Mouse (Mus musculus) kidney, embryonic 15.5 days (tissue): ENCODE results near the gene Abcc12. TPM values are rescaled to one million over a fixed set of nuclear protein-coding genes. Genes with fewer than 3 reads are reported as not detected.

ENCODE experiments used
- ATAC-seq: fragments of 200-750 bp; cut with Nextera tagmentation; replicated peaks from 2 replicates; pipeline ENCODE4 v1.8.0; 2017; ENCODE audit warnings: moderate TSS enrichment; ENCODE audit not compliant: low FRiP score
- H3K27ac ChIP-seq: fragments of 300-500 bp; sonication (generic); 2 replicates; pipeline ENCODE4 v1.5.1; 2015; ENCODE audit warnings: mild to moderate bottlenecking, inconsistent platforms
- H3K27me3 ChIP-seq: fragments of 300-500 bp; sonication (generic); 2 replicates; pipeline ENCODE4 v1.6.1; 2015; ENCODE audit warnings: inconsistent platforms
- H3K36me3 ChIP-seq: fragments of 300-500 bp; sonication (generic); 2 replicates; pipeline ENCODE4 v1.6.1; 2015; ENCODE audit warnings: inconsistent platforms
- H3K4me1 ChIP-seq: fragments of 300-500 bp; sonication (generic); 2 replicates; pipeline ENCODE4 v1.6.1; 2015; ENCODE audit warnings: inconsistent platforms
- H3K4me2 ChIP-seq: fragments of 300-500 bp; sonication (generic); 2 replicates; pipeline ENCODE4 v1.6.1; 2015; ENCODE audit warnings: moderate library complexity, mild to moderate bottlenecking, inconsistent platforms
- H3K4me3 ChIP-seq: fragments of 300-500 bp; sonication (generic); replicated peaks from 2 replicates; pipeline ENCODE4 v1.5.1; 2015; ENCODE audit warnings: mild to moderate bottlenecking, inconsistent platforms
- H3K9ac ChIP-seq: fragments of 300-500 bp; sonication (generic); 2 replicates; pipeline ENCODE4 v1.6.1; 2015; ENCODE audit warnings: mild to moderate bottlenecking, inconsistent platforms
- H3K9me3 ChIP-seq: fragments of 300-500 bp; sonication (generic); replicated peaks from 2 replicates; pipeline ENCODE4 v1.6.1; 2016; ENCODE audit warnings: inconsistent platforms
- WGBS: fragments of 180-500 bp; shearing (Covaris S2); methylation state at CpG from one replicate; pipeline ENCODE4 v1.1.7; 2015; ENCODE audit warnings: mixed read lengths; 5-methylcytosine and 5-hydroxymethylcytosine counted together
- microRNA-seq: library from miRNA; unstranded; fragments of <30 nt; microRNA quantifications from one replicate; pipeline ENCODE4, GENCODE M21; 2016
- polyA plus RNA-seq: library from polyadenylated mRNA; unstranded; fragments of >200 nt; fragmentation: Nextera tagmentation; extraction: Ambion mirVana; gene quantifications from 2 replicates; pipeline ENCODE4 v1.2.1, GENCODE M21; 2015

Gene Abcc12
- polyA plus RNA-seq, 1 experiment from 2014 or later: 0.14 TPM

- no peaks in the 10 kb centered on the region for H3K9me3 ChIP-seq
- no peak overlapping the region for H3K9ac ChIP-seq
- H3K36me3 ChIP-seq: no peaks in the 10 kb centered on the region
- 86% methylated on average over 3 of the region's 3 CpGs for WGBS
- no peak overlapping the region for H3K27ac ChIP-seq
- no peak overlapping the region for H3K4me2 ChIP-seq
- H3K27me3 ChIP-seq: no peaks in the 10 kb centered on the region
- H3K4me1 ChIP-seq: no peaks in the 10 kb centered on the region
- no peak overlapping the region for H3K4me3 ChIP-seq
- ATAC-seq: no peak
These were observed 141.5 kb downstream of the Abcc12 start for GRCm38 (mm10) chr8:86438983-86439299.

GRCm38 (mm10) chr8:86438133-86438982 lies 142.1 kb downstream of the Abcc12 start:
- H3K9me3 ChIP-seq: no peaks in the 10 kb centered on the region
- H3K36me3 ChIP-seq: no peaks in the 10 kb centered on the region
- H3K9ac ChIP-seq: no peak overlapping the region
- H3K4me1 ChIP-seq: no peaks in the 10 kb centered on the region
- 77% methylated on average over 5 of the region's 5 CpGs for WGBS
- H3K27ac ChIP-seq: no peak overlapping the region
- no peaks in the 10 kb centered on the region for H3K27me3 ChIP-seq
- H3K4me2 ChIP-seq: no peak overlapping the region
- H3K4me3 ChIP-seq: no peak overlapping the region
- ATAC-seq: no peak

- 81% methylated on average over 1 of the region's 1 CpGs for WGBS
- no peak overlapping the region for H3K9ac ChIP-seq
- no peak for ATAC-seq
- H3K36me3 ChIP-seq: no peaks in the 10 kb centered on the region
- no peaks in the 10 kb centered on the region for H3K4me1 ChIP-seq
- H3K9me3 ChIP-seq: no peaks in the 10 kb centered on the region
- no peak overlapping the region for H3K27ac ChIP-seq
- H3K4me3 ChIP-seq: no peak overlapping the region
- H3K4me2 ChIP-seq: no peak overlapping the region
- no peaks in the 10 kb centered on the region for H3K27me3 ChIP-seq
These were observed 143.1 kb downstream of the Abcc12 start for GRCm38 (mm10) chr8:86437418-86437817.

Small RNA genes lying within 50 kb of the gene (microRNA-seq; reads per million reads assigned to microRNA genes)
- not detected for gene Gm44348

Other genes with a start within 250 kb of the Abcc12 start
- gene Lonp2, start 43.4 kb upstream of the Abcc12 start, polyA plus RNA-seq: 63.2 and 63.9 TPM in 2 replicates
- 4.8 and 5.7 TPM in 2 replicates for gene Gm10638, start 165.0 kb upstream of the Abcc12 start, polyA plus RNA-seq
- 46.4 and 48.7 TPM in 2 replicates for gene Siah1a, start 165.2 kb upstream of the Abcc12 start, polyA plus RNA-seq